Mouse (Mus musculus) heart, embryonic 11.5 days (tissue): ENCODE measurements around the gene Tlx2. TPM values are rescaled to one million over a fixed set of nuclear protein-coding genes. Genes with fewer than 3 reads are reported as not detected.

Experiments
- ATAC-seq: fragments of 200-750 bp; cut with Nextera tagmentation; replicated peaks from 2 replicates; pipeline ENCODE4 v1.8.0; 2017; ENCODE audit warnings: moderate library complexity; ENCODE audit not compliant: insufficient number of reproducible peaks, low FRiP score, low TSS enrichment
- H3K27ac ChIP-seq: fragments of 300-500 bp; sonication (generic); 2 replicates; pipeline ENCODE4 v1.5.1; 2014; ENCODE audit warnings: mild to moderate bottlenecking, low read depth, low read length
- H3K27me3 ChIP-seq: fragments of 300-500 bp; sonication (generic); 2 replicates; pipeline ENCODE4 v1.6.1; 2014; ENCODE audit warnings: mild to moderate bottlenecking, low read length, mixed read lengths; ENCODE audit not compliant: control insufficient read depth, insufficient read depth
- H3K36me3 ChIP-seq: fragments of 300-500 bp; sonication (generic); 2 replicates; pipeline ENCODE4 v1.6.1; 2014; ENCODE audit warnings: mild to moderate bottlenecking, low read length, moderate library complexity, mixed read lengths; ENCODE audit not compliant: control insufficient read depth, insufficient read depth
- H3K4me1 ChIP-seq: fragments of 300-500 bp; sonication (generic); 2 replicates; pipeline ENCODE4 v1.6.1; 2014; ENCODE audit warnings: low read length; ENCODE audit not compliant: control insufficient read depth, insufficient read depth
- H3K4me2 ChIP-seq: fragments of 300-500 bp; sonication (generic); 2 replicates; pipeline ENCODE4 v1.6.1; 2014; ENCODE audit warnings: mild to moderate bottlenecking, moderate library complexity
- H3K4me3 ChIP-seq: fragments of 300-500 bp; sonication (generic); 2 replicates; pipeline ENCODE4 v1.5.1; 2014; ENCODE audit warnings: low read depth, low read length
- H3K9ac ChIP-seq: fragments of 300-500 bp; sonication (generic); 2 replicates; pipeline ENCODE4 v1.6.1; 2014; ENCODE audit warnings: mild to moderate bottlenecking, low read depth, low read length, moderate library complexity
- H3K9me3 ChIP-seq: fragments of 300-500 bp; sonication (generic); replicated peaks from 2 replicates; pipeline ENCODE4 v1.6.1; 2016; ENCODE audit warnings: low read length; ENCODE audit not compliant: control insufficient read depth
- WGBS: fragments of 180-500 bp; shearing (Covaris S2); extraction: QIAGEN DNeasy Blood & Tissue Kit; methylation state at CpG from one replicate; pipeline ENCODE4 v1.1.7; 2014; ENCODE audit not compliant: insufficient replicate concordance; 5-methylcytosine and 5-hydroxymethylcytosine counted together
- polyA plus RNA-seq: library from polyadenylated mRNA; unstranded; fragments of >200 nt; fragmentation: Nextera tagmentation; extraction: Ambion mirVana; gene quantifications from 2 replicates; pipeline ENCODE4 v1.2.1, GENCODE M21; 2014

The Tlx2 gene
- 0.23 TPM in 1 of 2 replicates, not detected in the other for polyA plus RNA-seq

GRCm38 (mm10) chr6:83070247-83070310 lies at the start of gene Tlx2:
Gene Tlx2, minus strand, starts transcription at chr6:83070293.
- Histone ChIP-seq H3K27ac (no peak within 1 kb of the TSS), H3K36me3 (no peaks in the 10 kb centered on the region), H3K9me3 (no peaks in the 10 kb centered on the region), H3K9ac (no peak within 1 kb of the TSS), H3K4me2 (peak within 1 kb of the TSS; percentile 56), H3K4me3 (peak within 1 kb of the TSS; percentile 27), H3K27me3 (peaks cover 96% of the 10 kb centered on the region), H3K4me1 (peaks cover 15% of the 10 kb centered on the region)
- under 1% methylated on average over 10 of the region's 10 CpGs for WGBS
- ATAC-seq, result no peak

GRCm38 (mm10) chr6:83119734-83120051 lies 49.6 kb upstream of the Tlx2 start:
- Histone ChIP-seq H3K36me3 (peaks cover 22% of the 10 kb centered on the region), H3K4me3 (no peak overlapping the region), H3K9me3 (no peaks in the 10 kb centered on the region), H3K27ac (no peak overlapping the region), H3K27me3 (no peaks in the 10 kb centered on the region), H3K4me1 (peaks cover 36% of the 10 kb centered on the region), H3K4me2 (peak overlapping the region; percentile 94; the same call in 1 of the 2 replicates), H3K9ac (no peak overlapping the region)
- 81% methylated on average over 7 of the region's 7 CpGs for WGBS
- ATAC-seq, result no peak

- WGBS, result 73% methylated on average over 14 of the region's 14 CpGs
- Histone ChIP-seq H3K27me3 (no peaks in the 10 kb centered on the region), H3K4me3 (no peak overlapping the region), H3K9ac (no peak overlapping the region), H3K36me3 (peaks cover 22% of the 10 kb centered on the region), H3K4me1 (peaks cover 36% of the 10 kb centered on the region), H3K4me2 (peak overlapping the region; percentile 94; the same call in 1 of the 2 replicates), H3K27ac (no peak overlapping the region), H3K9me3 (no peaks in the 10 kb centered on the region)
- no peak for ATAC-seq
Measured at GRCm38 (mm10) chr6:83118825-83119733, 49.0 kb upstream of the Tlx2 start.

- no peak overlapping the region for H3K4me2 ChIP-seq
- no peak overlapping the region for H3K27ac ChIP-seq
- H3K9ac ChIP-seq, result 0 out of 2 replicates have a peak overlapping the region, but pooled peaks have one; percentile 8
- no peaks in the 10 kb centered on the region for H3K27me3 ChIP-seq
- 81% methylated on average over 11 of the region's 11 CpGs for WGBS
- no peak overlapping the region for H3K4me3 ChIP-seq
- peaks cover 32% of the 10 kb centered on the region for H3K4me1 ChIP-seq
- no peak for ATAC-seq
- H3K9me3 ChIP-seq, result no peaks in the 10 kb centered on the region
- peaks cover 22% of the 10 kb centered on the region for H3K36me3 ChIP-seq
Measured at GRCm38 (mm10) chr6:83118369-83118768, 48.3 kb upstream of the Tlx2 start.

GRCm38 (mm10) chr6:83117616-83118015 lies 47.5 kb upstream of the Tlx2 start:
- Histone ChIP-seq H3K9me3 (no peaks in the 10 kb centered on the region), H3K36me3 (peaks cover 22% of the 10 kb centered on the region), H3K4me2 (no peak overlapping the region), H3K27ac (no peak overlapping the region; the same call in 1 of the 2 replicates), H3K9ac (no peak overlapping the region), H3K4me1 (peaks cover 28% of the 10 kb centered on the region), H3K27me3 (no peaks in the 10 kb centered on the region), H3K4me3 (peak overlapping the region; percentile 65; the same call in 1 of the 2 replicates)
- 88% methylated on average over 13 of the region's 13 CpGs for WGBS
- ATAC-seq, result no peak

GRCm38 (mm10) chr6:83117165-83117438 lies 47.0 kb upstream of the Tlx2 start:
- peak overlapping the region; percentile 65 for H3K4me3 ChIP-seq
- 0 out of 2 replicates have a peak overlapping the region, but pooled peaks have one; percentile 87 for H3K9ac ChIP-seq
- no peak for ATAC-seq
- no peaks in the 10 kb centered on the region for H3K27me3 ChIP-seq
- no peak overlapping the region for H3K27ac ChIP-seq
- no peak overlapping the region; the same call in 1 of the 2 replicates for H3K4me2 ChIP-seq
- H3K36me3 ChIP-seq, result peaks cover 22% of the 10 kb centered on the region
- WGBS, result 78% methylated on average over 4 of the region's 4 CpGs
- H3K4me1 ChIP-seq, result peaks cover 26% of the 10 kb centered on the region
- no peaks in the 10 kb centered on the region for H3K9me3 ChIP-seq

- 0 out of 2 replicates have a peak overlapping the region, but pooled peaks have one; percentile 87 for H3K27ac ChIP-seq
- no peaks in the 10 kb centered on the region for H3K9me3 ChIP-seq
- no peak for ATAC-seq
- H3K36me3 ChIP-seq, result peaks cover 22% of the 10 kb centered on the region
- H3K9ac ChIP-seq, result peak overlapping the region; percentile 87
- peak overlapping the region; percentile 89 for H3K4me2 ChIP-seq
- peaks cover 26% of the 10 kb centered on the region for H3K4me1 ChIP-seq
- 76% methylated on average over 11 of the region's 11 CpGs for WGBS
- no peaks in the 10 kb centered on the region for H3K27me3 ChIP-seq
- H3K4me3 ChIP-seq, result peak overlapping the region; percentile 65
Measured at GRCm38 (mm10) chr6:83116373-83117164, 46.5 kb upstream of the Tlx2 start.

- Histone ChIP-seq H3K4me3 (peak overlapping the region; percentile 65), H3K9me3 (no peaks in the 10 kb centered on the region), H3K36me3 (peaks cover 22% of the 10 kb centered on the region), H3K4me2 (peak overlapping the region; percentile 89), H3K4me1 (peaks cover 28% of the 10 kb centered on the region), H3K9ac (peak overlapping the region; percentile 87), H3K27ac (peak overlapping the region; percentile 87), H3K27me3 (no peaks in the 10 kb centered on the region)
- 2% methylated on average over 29 of the region's 48 CpGs for WGBS
- 0 out of 2 replicates have a peak, but pooled peaks have one; percentile 17 for ATAC-seq
Measured at GRCm38 (mm10) chr6:83115682-83116372, 45.7 kb upstream of the Tlx2 start.
